Mouse (Mus musculus): Measurements from ENCODE around the gene Atxn2l.

DNA sequence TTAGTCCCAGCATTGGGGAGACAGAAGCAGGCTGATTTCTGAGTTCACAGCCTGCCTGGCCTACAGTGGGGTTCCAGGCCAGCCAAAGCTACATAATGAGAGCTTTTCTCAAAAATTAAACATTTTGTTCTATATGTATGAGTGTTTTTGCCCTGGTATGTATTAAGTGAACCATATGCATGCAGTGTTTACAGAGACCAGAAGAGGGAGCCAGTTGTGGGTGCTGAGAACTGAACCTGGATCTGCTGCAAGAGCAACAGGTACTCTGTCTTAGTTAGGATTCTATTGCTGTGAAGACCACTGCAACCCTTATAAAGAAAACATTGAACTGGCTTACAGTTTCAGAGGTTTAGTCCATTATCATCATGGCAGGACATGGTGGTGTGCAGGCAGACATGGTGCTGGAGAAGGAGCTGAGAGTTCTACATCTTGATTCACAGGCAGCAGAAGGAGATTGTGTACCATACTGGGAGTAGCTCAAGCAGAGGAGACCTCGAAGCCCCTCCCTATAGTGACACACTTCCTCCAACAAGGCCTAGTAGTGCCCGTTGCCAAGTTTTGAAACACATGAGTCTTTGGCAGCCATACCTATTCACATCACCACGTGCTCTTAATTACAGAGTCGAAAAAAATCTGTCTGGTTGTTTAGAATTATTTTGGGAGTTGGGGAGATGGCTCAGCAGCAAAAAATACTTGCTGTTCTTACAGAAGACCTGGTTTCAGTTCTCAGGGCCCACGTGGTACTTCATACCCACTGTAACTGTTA lies 34.8 kb upstream of the Atxn2l start:
- TF ChIP-seq CTCF (IDR thresholded peaks at IDR 0.05; ENCODE audit: low read depth) (peak; percentile 66), EP300 (optimal IDR thresholded peaks at IDR 0.05) (no peak)
